Mouse (Mus musculus) midbrain, embryonic 10.5 days (tissue): ENCODE results near the gene Sprr2i. TPM values are rescaled to one million over a fixed set of nuclear protein-coding genes. Genes with fewer than 3 reads are reported as not detected.

Experiments used
- DNase-seq: peaks from one replicate; pipeline ENCODE4 v3.0.0-alpha.2; 2017; ENCODE audit warnings: low spot score
- H3K27ac ChIP-seq: fragments of 300-500 bp; sonication (generic); replicated peaks from 2 replicates; pipeline ENCODE4 v1.5.1; 2016; ENCODE audit warnings: mild to moderate bottlenecking
- H3K27me3 ChIP-seq: fragments of 300-500 bp; sonication (generic); 2 replicates; pipeline ENCODE4 v1.6.1; 2016; ENCODE audit warnings: low read depth, mild to moderate bottlenecking; ENCODE audit not compliant: poor library complexity, severe bottlenecking
- H3K36me3 ChIP-seq: fragments of 300-500 bp; sonication (generic); 2 replicates; pipeline ENCODE4 v1.6.1; 2016; ENCODE audit warnings: mild to moderate bottlenecking, moderate library complexity
- H3K4me1 ChIP-seq: fragments of 300-500 bp; sonication (generic); 2 replicates; pipeline ENCODE4 v1.6.1; 2016
- H3K4me3 ChIP-seq: fragments of 300-500 bp; sonication (generic); 2 replicates; pipeline ENCODE4 v1.5.1; 2016; ENCODE audit warnings: mild to moderate bottlenecking, moderate library complexity
- H3K9me3 ChIP-seq: fragments of 300-500 bp; sonication (generic); replicated peaks from 2 replicates; pipeline ENCODE4 v1.6.1; 2016; ENCODE audit warnings: mild to moderate bottlenecking
- WGBS: fragments of 180-500 bp; shearing (Covaris S2); methylation state at CpG from one replicate; pipeline ENCODE4 v1.1.7; 2016; 5-methylcytosine and 5-hydroxymethylcytosine counted together
- polyA plus RNA-seq: library from polyadenylated mRNA; unstranded; fragments of >200 nt; fragmentation: Nextera tagmentation; extraction: Ambion mirVana; gene quantifications from 2 replicates; pipeline ENCODE4 v1.2.1, GENCODE M21; 2016

The Sprr2i gene
- polyA plus RNA-seq = not detected in 2 replicates

DNA sequence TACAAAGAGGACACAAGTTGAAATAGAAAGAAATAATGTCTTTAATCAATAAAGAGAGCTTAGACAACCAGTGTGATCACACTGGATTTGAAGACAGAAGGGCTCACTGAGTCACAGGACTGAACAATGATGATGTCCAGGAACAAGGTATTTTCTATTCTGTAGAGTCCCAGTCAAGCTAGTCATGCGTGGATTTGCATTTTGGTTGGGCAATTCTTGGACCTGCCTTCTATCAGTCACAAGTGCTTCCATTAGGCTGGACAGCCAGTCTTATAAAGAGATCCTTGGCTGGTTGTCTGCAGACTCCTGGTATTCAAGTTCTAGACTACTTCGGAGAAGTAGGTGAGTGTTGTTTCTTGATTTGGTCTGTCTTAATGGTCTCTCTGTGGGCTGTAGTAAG is at the start of gene Sprr2i:
Gene Sprr2i, plus strand, starts transcription at position 301 of the 400 bp plus-strand sequence.
- 93% methylated on average over 2 of the region's 2 CpGs for WGBS

DNA sequence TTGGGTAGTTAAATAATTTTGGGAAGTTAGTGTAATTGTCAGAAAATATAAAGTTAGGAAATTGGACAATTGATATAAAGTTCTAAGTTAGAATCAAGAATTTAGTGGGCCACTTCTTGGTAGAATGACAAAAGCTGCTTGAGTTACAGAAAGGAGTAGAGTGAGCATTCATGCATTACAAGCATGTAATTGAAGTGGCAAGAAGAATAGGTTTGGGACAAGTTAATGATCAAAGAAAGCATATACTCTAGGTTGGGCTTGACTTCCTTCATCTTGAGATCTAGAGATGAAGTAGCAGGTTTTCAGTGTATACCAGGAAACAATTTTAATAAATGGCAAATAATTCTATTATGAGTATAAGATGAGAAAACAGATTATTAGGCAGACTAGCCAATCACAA is 46.2 kb upstream of the Sprr2i start:
- DNase-seq = no peak
- Histone ChIP-seq H3K4me1 (no peaks in the 10 kb centered on the region), H3K4me3 (no peak overlapping the region), H3K9me3 (no peaks in the 10 kb centered on the region), H3K27ac (no peak overlapping the region), H3K36me3 (no peaks in the 10 kb centered on the region), H3K27me3 (no peaks in the 10 kb centered on the region)

More for the DNA sequence above, at the start of gene Sprr2i:
- no peaks in the 10 kb centered on the region for H3K4me1 ChIP-seq
- H3K4me3 ChIP-seq = no peak within 1 kb of the TSS
- H3K9me3 ChIP-seq = no peaks in the 10 kb centered on the region
- H3K27ac ChIP-seq = no peak within 1 kb of the TSS
- DNase-seq = no peak
- H3K36me3 ChIP-seq = no peaks in the 10 kb centered on the region
- H3K27me3 ChIP-seq = no peaks in the 10 kb centered on the region

DNA sequence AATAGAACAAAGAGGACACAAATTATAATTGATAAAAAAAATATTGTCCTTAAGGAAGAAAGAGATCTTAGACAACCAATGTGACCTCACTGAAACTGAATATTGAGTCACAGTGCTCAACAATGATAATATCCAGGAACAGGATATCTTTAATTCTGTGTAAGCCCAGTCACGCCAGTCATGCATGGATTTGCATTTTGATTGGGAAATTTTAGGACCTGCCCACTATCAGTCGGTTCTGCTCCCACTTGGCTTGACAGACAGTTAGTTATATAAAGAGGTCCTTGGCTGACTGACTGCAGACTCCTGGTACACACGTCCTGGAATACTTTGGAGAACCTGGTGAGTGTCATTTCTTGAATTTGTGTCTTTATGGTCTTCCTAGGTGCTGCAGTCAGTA is 42.9 kb upstream of the Sprr2i start, which contains the start of gene Sprr2f:
Gene Sprr2f, plus strand, starts transcription at position 301 of the 400 bp plus-strand sequence.
- H3K27me3 ChIP-seq = no peaks in the 10 kb centered on the region
- no peaks in the 10 kb centered on the region for H3K9me3 ChIP-seq
- no peaks in the 10 kb centered on the region for H3K36me3 ChIP-seq
- no peaks in the 10 kb centered on the region for H3K4me1 ChIP-seq
- no peak within 1 kb of the TSS for H3K27ac ChIP-seq
- no peak for DNase-seq
- no peak within 1 kb of the TSS for H3K4me3 ChIP-seq
- 83% methylated on average over 3 of the region's 3 CpGs for WGBS

DNA sequence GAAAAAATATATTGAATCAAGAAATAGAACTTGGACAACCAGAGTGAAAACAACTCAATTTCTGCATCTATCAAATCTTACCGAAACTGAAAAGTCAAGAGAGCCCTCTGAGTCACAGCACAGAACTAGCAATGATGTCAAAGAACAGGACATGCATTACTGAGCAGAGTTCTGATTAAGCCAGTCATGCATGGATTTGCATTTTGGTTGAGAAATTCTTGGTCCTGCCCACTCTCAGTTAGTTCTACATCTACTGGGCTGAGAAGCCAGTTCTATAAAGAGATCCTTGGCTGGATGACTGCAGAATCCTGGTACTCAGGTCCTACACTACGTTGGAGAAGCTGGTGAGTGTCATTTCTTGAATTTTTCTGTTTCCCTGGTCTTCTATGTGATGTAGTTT is 34.2 kb upstream of the Sprr2i start:
- no peak overlapping the region for H3K27ac ChIP-seq
- DNase-seq = no peak
- H3K4me3 ChIP-seq = no peak overlapping the region
- no peaks in the 10 kb centered on the region for H3K27me3 ChIP-seq
- 75% methylated on average over 2 of the region's 2 CpGs for WGBS
- H3K9me3 ChIP-seq = no peaks in the 10 kb centered on the region
- H3K36me3 ChIP-seq = no peaks in the 10 kb centered on the region
- H3K4me1 ChIP-seq = no peaks in the 10 kb centered on the region

DNA sequence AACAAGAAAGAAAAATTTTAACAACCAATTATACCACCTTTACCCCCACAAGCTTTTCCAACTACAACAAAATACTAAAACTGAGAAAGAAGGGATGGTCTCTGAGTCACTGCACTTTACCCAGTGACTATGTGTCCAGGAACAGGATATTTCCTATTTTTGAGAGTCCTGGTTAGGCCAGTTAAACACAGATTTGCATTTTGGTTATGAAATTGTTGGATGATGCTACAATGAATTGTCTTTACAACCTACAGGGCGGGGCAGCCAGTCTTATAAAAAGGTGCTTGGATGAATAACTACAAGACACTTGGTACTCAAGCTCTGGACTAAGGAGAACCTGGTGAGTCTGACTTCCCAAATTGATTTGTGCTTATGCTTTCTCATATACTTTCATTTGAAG is 22.4 kb upstream of the Sprr2i start, which contains the start of gene Sprr2h:
Gene Sprr2h, plus strand, starts transcription at position 301 of the 400 bp plus-strand sequence.
- no peaks in the 10 kb centered on the region for H3K36me3 ChIP-seq
- 74% methylated on average over 1 of the region's 1 CpGs for WGBS
- no peak for DNase-seq

DNA sequence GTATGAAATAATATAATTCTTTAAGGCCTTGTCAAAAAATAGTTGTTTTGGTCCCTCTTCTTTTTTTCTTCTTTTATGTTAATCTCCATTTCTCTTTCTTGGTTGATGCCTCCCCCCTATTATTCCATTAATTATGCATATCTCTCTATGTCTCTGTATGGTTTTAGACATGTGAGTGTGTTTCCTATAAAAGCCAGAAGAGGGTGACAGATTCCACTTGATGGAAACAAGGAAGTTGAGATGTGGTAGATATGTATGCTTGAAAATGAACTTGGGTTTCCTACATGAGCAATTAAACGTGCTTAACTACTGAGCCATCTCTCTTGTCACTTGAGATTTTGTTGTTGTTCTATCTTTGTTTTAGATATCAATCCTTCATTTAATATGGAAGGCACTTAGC is 13.5 kb upstream of the Sprr2i start:
- no peak for DNase-seq
- no peaks in the 10 kb centered on the region for H3K36me3 ChIP-seq
- no peaks in the 10 kb centered on the region for H3K4me1 ChIP-seq
- no peaks in the 10 kb centered on the region for H3K9me3 ChIP-seq
- H3K27me3 ChIP-seq = no peaks in the 10 kb centered on the region
- 43% methylated on average over 1 of the region's 1 CpGs for WGBS
- no peak overlapping the region for H3K4me3 ChIP-seq
- H3K27ac ChIP-seq = no peak overlapping the region

More for the DNA sequence above, 22.4 kb upstream of the Sprr2i start, which contains the start of gene Sprr2h:
- Histone ChIP-seq H3K4me3 (no peak within 1 kb of the TSS), H3K27ac (no peak within 1 kb of the TSS), H3K9me3 (no peaks in the 10 kb centered on the region), H3K4me1 (no peaks in the 10 kb centered on the region), H3K27me3 (no peaks in the 10 kb centered on the region)

DNA sequence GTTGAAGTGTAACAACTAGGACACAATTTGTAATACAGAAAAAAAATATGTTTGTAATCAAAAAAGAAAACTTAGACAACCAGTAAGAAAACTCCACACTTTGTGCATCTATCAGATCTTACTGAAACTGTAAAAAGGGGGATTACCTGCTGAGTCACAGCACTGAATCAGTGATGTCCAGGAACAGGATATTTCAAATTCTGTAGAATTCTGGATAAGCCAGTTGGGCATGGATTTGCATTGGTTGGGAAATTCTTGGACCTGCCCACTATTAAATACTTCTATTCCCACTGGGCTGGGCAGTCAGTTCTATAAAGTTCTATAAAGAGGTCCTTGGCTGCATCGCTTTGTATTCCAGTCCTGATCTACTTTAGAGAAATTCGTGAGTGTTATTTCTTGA is 10.0 kb downstream of the Sprr2i start, which contains the start of gene Sprr2j-ps:
Gene Sprr2j-ps, plus strand, starts transcription at position 301 of the 400 bp plus-strand sequence.
- H3K4me3 ChIP-seq = no peak within 1 kb of the TSS
- WGBS = 94% methylated on average over 2 of the region's 2 CpGs

DNA sequence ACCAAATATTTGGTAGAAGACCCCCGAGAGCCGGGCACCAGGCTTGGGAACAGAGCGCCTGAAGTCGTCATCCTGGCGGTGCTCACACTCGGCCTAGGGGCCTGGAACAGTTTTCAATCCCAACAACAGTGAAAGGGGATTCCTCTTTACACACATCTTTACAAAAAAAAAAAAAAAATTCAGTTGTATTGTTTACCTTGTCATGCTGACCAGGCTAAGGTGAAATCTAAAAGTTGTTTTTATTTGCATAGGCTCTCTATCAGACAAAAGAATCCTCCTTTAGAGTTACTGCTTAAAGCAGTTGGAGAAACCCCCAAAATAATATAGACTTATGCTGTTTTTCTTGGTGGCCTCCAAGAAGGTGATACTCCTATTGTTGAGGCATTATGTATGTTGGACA is 21.5 kb downstream of the Sprr2i start, which contains the start of gene Gm9774:
Gene Gm9774, minus strand, starts transcription at position 101 of the 400 bp plus-strand sequence.
- Histone ChIP-seq H3K27ac (no peak within 1 kb of the TSS), H3K4me1 (no peaks in the 10 kb centered on the region), H3K36me3 (no peaks in the 10 kb centered on the region), H3K9me3 (no peaks in the 10 kb centered on the region), H3K4me3 (no peak within 1 kb of the TSS), H3K27me3 (no peaks in the 10 kb centered on the region)
- WGBS = 93% methylated on average over 6 of the region's 6 CpGs
- no peak for DNase-seq

More for the DNA sequence above, 10.0 kb downstream of the Sprr2i start, which contains the start of gene Sprr2j-ps:
- H3K9me3 ChIP-seq = no peaks in the 10 kb centered on the region
- H3K4me1 ChIP-seq = no peaks in the 10 kb centered on the region
- DNase-seq = no peak
- H3K27me3 ChIP-seq = no peaks in the 10 kb centered on the region
- H3K27ac ChIP-seq = no peak within 1 kb of the TSS
- H3K36me3 ChIP-seq = no peaks in the 10 kb centered on the region

DNA sequence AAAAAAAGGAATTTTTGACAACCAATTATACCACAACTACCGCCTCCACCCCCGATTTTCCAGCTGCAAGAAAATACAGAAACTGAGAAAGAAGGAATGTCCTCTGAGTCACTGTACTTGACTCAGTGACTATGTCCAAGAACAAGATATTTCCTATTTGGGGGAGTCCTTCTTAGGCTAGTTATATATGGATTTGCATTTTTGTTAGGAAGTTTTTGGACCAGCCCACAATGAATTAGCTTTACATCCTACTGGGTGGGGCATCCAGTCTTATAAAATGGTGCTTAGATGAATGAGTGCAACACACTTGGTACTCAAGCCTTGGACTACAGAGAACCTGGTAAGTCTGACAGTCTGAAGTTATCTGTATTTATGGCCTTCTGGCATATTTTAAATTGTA is 24.5 kb downstream of the Sprr2i start, which contains the start of gene Sprr2k:
Gene Sprr2k, plus strand, starts transcription at position 301 of the 400 bp plus-strand sequence.
- Histone ChIP-seq H3K27me3 (no peaks in the 10 kb centered on the region), H3K4me1 (no peaks in the 10 kb centered on the region), H3K27ac (no peak within 1 kb of the TSS), H3K9me3 (no peaks in the 10 kb centered on the region), H3K36me3 (no peaks in the 10 kb centered on the region), H3K4me3 (no peak within 1 kb of the TSS)
- 89% methylated on average over 2 of the region's 2 CpGs for WGBS
- no peak for DNase-seq

DNA sequence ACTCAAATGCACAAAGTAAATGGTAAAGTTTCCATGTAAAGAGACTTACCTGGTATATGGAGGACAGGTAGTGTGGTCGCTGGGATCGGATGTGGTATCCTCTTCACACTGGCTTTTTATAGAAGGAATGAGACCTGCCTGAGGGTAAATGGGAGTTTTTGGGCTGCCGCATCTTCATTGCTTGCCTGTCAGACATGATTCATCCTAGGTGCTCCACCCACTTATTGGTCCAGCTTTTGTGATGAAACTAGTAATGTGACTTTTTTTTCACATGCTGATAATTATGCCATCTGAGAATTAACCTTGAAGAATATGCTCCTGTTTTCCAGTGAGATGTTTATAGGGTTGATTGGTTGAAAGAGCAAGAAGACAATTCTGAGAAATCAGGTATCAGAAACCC is 30.9 kb downstream of the Sprr2i start, which contains the start of gene Sprr1b:
Gene Sprr1b, minus strand, starts transcription at position 101 of the 400 bp plus-strand sequence.
- DNase-seq = no peak
- Histone ChIP-seq H3K4me3 (no peak within 1 kb of the TSS), H3K36me3 (no peaks in the 10 kb centered on the region), H3K27ac (no peak within 1 kb of the TSS), H3K4me1 (no peaks in the 10 kb centered on the region), H3K27me3 (no peaks in the 10 kb centered on the region), H3K9me3 (no peaks in the 10 kb centered on the region)
- WGBS = 86% methylated on average over 3 of the region's 3 CpGs

DNA sequence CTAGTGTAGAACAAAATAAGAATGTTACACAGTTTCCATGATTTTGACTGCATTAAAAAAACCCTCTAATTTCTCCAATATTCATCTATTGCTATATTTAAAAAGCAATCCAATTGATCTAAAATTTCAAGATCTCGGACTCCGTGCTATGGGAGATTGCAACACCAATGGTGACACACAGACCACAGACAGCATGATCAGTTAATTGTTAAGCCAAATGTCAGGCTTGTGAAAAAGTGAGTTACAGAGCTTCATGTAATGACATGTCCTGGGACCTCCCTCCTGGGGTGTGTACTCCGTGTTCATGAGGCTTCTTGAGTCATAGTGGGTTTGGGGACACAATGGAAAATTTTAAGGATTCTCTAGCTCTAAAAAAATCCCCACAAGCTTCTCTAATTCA is 32.4 kb downstream of the Sprr2i start:
- DNase-seq = no peak
- Histone ChIP-seq H3K9me3 (no peaks in the 10 kb centered on the region), H3K36me3 (no peaks in the 10 kb centered on the region), H3K4me1 (no peaks in the 10 kb centered on the region), H3K27ac (no peak overlapping the region), H3K27me3 (no peaks in the 10 kb centered on the region), H3K4me3 (no peak overlapping the region)
- 87% methylated on average over 3 of the region's 3 CpGs for WGBS

DNA sequence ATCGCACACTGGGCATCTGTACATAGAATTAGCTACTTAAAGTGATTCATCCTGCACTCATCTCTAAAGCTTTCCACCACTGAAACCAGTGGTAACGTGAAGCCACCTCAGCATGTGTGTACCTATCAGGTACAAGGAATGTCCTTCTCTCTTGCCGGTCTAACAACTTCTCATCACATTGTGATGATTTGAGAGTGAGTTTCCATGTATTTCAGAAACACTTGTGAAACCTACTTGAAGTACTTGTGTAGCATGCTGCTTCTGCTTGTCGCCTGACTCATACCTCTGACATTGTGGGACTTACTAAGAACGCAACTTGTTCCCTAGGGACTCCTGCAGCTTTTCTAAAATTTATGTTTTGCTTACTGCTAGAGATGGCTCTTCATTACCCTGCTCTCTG is 47.4 kb downstream of the Sprr2i start:
- H3K27me3 ChIP-seq = no peaks in the 10 kb centered on the region
- DNase-seq = no peak
- H3K4me1 ChIP-seq = no peaks in the 10 kb centered on the region
- H3K9me3 ChIP-seq = no peaks in the 10 kb centered on the region
- 89% methylated on average over 5 of the region's 5 CpGs for WGBS
- no peak overlapping the region for H3K4me3 ChIP-seq
- H3K27ac ChIP-seq = no peak overlapping the region
- H3K36me3 ChIP-seq = no peaks in the 10 kb centered on the region

DNA sequence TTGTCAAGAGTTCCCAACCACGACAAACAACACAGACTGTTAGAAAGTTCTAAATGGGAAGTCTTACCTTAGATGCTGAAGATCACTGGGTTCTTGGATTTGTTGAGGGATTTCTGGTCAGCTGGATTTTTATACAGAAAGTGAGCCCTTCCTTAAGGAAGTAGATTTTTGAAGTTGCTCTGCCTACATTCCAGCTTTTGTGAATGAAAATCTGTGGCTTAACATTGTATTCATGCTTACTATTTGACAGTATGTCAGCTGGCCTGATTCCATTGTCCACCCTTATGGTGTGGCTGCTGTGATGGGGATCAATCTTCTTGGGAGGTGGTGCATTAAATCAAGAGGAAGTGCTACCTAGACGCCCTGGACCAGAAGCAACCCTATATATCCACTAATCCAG is 50.8 kb downstream of the Sprr2i start, which contains the start of gene Sprr3:
Gene Sprr3, minus strand, starts transcription at position 101 of the 400 bp plus-strand sequence.
- no peak for DNase-seq
- no peaks in the 10 kb centered on the region for H3K4me1 ChIP-seq
- H3K27me3 ChIP-seq = no peaks in the 10 kb centered on the region
- 76% methylated on average over 2 of the region's 2 CpGs for whole genome bisulfite sequencing
- no peak within 1 kb of the TSS for H3K27ac ChIP-seq
- H3K4me3 ChIP-seq = no peak within 1 kb of the TSS
- no peaks in the 10 kb centered on the region for H3K9me3 ChIP-seq
- no peaks in the 10 kb centered on the region for H3K36me3 ChIP-seq
